Mouse (Mus musculus) stomach, postnatal 0 days (tissue): ENCODE results near the gene Ttc13.

Source experiments
- CTCF ChIP-seq: IDR thresholded peaks from 2 replicates; pipeline ENCODE4 v1.5.1; 2016; ENCODE audit warnings: antibody characterized with exemption, low read depth, mild to moderate bottlenecking, moderate library complexity
- EP300 ChIP-seq: optimal IDR thresholded peaks from 2 replicates; pipeline ENCODE3; 2016; ENCODE audit warnings: antibody characterized with exemption

DNA sequence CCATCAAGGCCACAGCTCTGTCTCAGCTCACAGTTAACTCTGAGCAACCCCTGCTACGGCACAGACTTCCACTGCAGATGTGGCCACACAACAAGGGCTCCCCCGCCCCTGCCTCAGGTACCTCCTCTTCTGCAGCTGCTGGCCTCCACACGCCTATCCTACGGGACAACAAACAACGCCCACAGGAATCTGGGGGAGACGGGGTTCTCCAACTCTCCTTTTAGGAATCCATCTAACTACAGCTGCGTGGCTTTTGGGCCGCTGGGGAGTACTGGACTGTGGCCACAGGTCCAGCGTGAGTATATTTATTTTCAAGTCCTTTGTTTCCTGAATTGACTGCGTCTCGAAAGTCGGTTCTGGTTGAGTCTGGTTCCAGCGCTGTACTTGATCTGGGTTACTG lies 43.5 kb downstream of the Ttc13 start:
- no peak for TF ChIP-seq EP300
- TF ChIP-seq CTCF: no peak
